Mouse (Mus musculus) heart, embryonic 12.5 days (tissue): ENCODE data around the gene Sprr1b. TPM values are rescaled to one million over a fixed set of nuclear protein-coding genes. Genes with fewer than 3 reads are reported as not detected.
"Not testable (repeated sequence)": the region's sequence is repeated elsewhere in the genome, so short reads cannot be mapped to it uniquely, and the experiment has no call there.

ENCODE experiments used
- ATAC-seq: fragments of 200-750 bp; cut with Nextera tagmentation; 2 replicates; pipeline ENCODE4 v1.8.0; 2017; ENCODE audit warnings: moderate TSS enrichment, moderate library complexity; ENCODE audit not compliant: insufficient number of reproducible peaks, low FRiP score
- H3K27ac ChIP-seq: fragments of 300-500 bp; sonication (generic); 2 replicates; pipeline ENCODE4 v1.5.1; 2016; ENCODE audit warnings: mild to moderate bottlenecking, moderate library complexity; ENCODE audit not compliant: poor library complexity, severe bottlenecking
- H3K27me3 ChIP-seq: fragments of 300-500 bp; sonication (generic); replicated peaks from 2 replicates; pipeline ENCODE4 v1.6.1; 2016; ENCODE audit warnings: mild to moderate bottlenecking, moderate library complexity
- H3K36me3 ChIP-seq: fragments of 300-500 bp; sonication (generic); 2 replicates; pipeline ENCODE4 v1.6.1; 2016; ENCODE audit warnings: mild to moderate bottlenecking, moderate library complexity
- H3K4me1 ChIP-seq: fragments of 300-500 bp; sonication (generic); replicated peaks from 2 replicates; pipeline ENCODE4 v1.6.1; 2016; ENCODE audit warnings: mild to moderate bottlenecking
- H3K4me2 ChIP-seq: fragments of 300-500 bp; sonication (generic); 2 replicates; pipeline ENCODE4 v1.6.1; 2016; ENCODE audit warnings: mild to moderate bottlenecking, moderate library complexity
- H3K4me3 ChIP-seq: fragments of 300-500 bp; sonication (generic); 2 replicates; pipeline ENCODE4 v1.5.1; 2016; ENCODE audit warnings: mild to moderate bottlenecking
- H3K9ac ChIP-seq: fragments of 300-500 bp; sonication (generic); 2 replicates; pipeline ENCODE4 v1.6.1; 2016; ENCODE audit warnings: mild to moderate bottlenecking, moderate library complexity
- H3K9me3 ChIP-seq: fragments of 300-500 bp; sonication (generic); replicated peaks from 2 replicates; pipeline ENCODE4 v1.6.1; 2016; ENCODE audit warnings: mild to moderate bottlenecking, moderate library complexity
- WGBS: fragments of 180-500 bp; shearing (Covaris S2); methylation state at CpG from one replicate; pipeline ENCODE4 v1.1.7; 2016; 5-methylcytosine and 5-hydroxymethylcytosine counted together
- polyA plus RNA-seq: library from polyadenylated mRNA; unstranded; fragments of >200 nt; fragmentation: Nextera tagmentation; extraction: Ambion mirVana; gene quantifications from 2 replicates; pipeline ENCODE4 v1.2.1, GENCODE M21; 2016

Gene Sprr1b
- polyA plus RNA-seq, result not detected in 2 replicates

- Histone ChIP-seq H3K27me3 (no peaks in the 10 kb centered on the region), H3K9me3 (no peaks in the 10 kb centered on the region), H3K36me3 (no peaks in the 10 kb centered on the region), H3K4me3 (no peak within 1 kb of the TSS), H3K27ac (no peak within 1 kb of the TSS), H3K4me1 (no peaks in the 10 kb centered on the region), H3K9ac (no peak within 1 kb of the TSS), H3K4me2 (no peak within 1 kb of the TSS)
- ATAC-seq, result no peak
- 82% methylated on average over 3 of the region's 3 CpGs for WGBS
Measured at GRCm38 (mm10) chr3:92438689-92439088, at the start of gene Sprr1b. TSS of gene Sprr1b (minus strand) at chr3:92438789.

- Histone ChIP-seq H3K4me3 (no peak overlapping the region), H3K36me3 (no peaks in the 10 kb centered on the region), H3K4me1 (no peaks in the 10 kb centered on the region), H3K9ac (no peak overlapping the region), H3K9me3 (no peaks in the 10 kb centered on the region), H3K4me2 (no peak overlapping the region), H3K27ac (no peak overlapping the region), H3K27me3 (no peaks in the 10 kb centered on the region)
- WGBS, result 41% methylated on average over 1 of the region's 1 CpGs
- no peak for ATAC-seq
Measured at GRCm38 (mm10) chr3:92486307-92486706, 47.7 kb upstream of the Sprr1b start.

GRCm38 (mm10) chr3:92485863-92486262, 47.3 kb upstream of the Sprr1b start, which contains the start of gene Sprr1a:
TSS of gene Sprr1a (minus strand) at chr3:92485895.
- Histone ChIP-seq H3K4me1 (no peaks in the 10 kb centered on the region), H3K9ac (no peak within 1 kb of the TSS), H3K9me3 (no peaks in the 10 kb centered on the region), H3K4me2 (no peak within 1 kb of the TSS), H3K27ac (no peak within 1 kb of the TSS), H3K27me3 (no peaks in the 10 kb centered on the region), H3K4me3 (no peak within 1 kb of the TSS), H3K36me3 (no peaks in the 10 kb centered on the region)
- no peak for ATAC-seq

- H3K27me3 ChIP-seq, H3K9me3 ChIP-seq, H3K27ac ChIP-seq, H3K9ac ChIP-seq, H3K4me3 ChIP-seq, H3K36me3 ChIP-seq, H3K4me2 ChIP-seq, ATAC-seq, H3K4me1 ChIP-seq: not testable (repeated sequence)
Measured at GRCm38 (mm10) chr3:92481249-92481648, 42.7 kb upstream of the Sprr1b start.

- Histone ChIP-seq H3K4me3 (no peak overlapping the region), H3K27me3 (no peaks in the 10 kb centered on the region), H3K9me3 (no peaks in the 10 kb centered on the region), H3K9ac (no peak overlapping the region), H3K4me2 (no peak overlapping the region), H3K36me3 (no peaks in the 10 kb centered on the region), H3K27ac (no peak overlapping the region), H3K4me1 (no peaks in the 10 kb centered on the region)
- ATAC-seq, result no peak
- WGBS, result 71% methylated on average over 2 of the region's 2 CpGs
Measured at GRCm38 (mm10) chr3:92470111-92470510, 31.5 kb upstream of the Sprr1b start.

GRCm38 (mm10) chr3:92467424-92467823, 28.8 kb upstream of the Sprr1b start:
- Histone ChIP-seq H3K27me3 (no peaks in the 10 kb centered on the region), H3K9ac (no peak overlapping the region), H3K27ac (no peak overlapping the region), H3K4me2 (no peak overlapping the region), H3K4me1 (no peaks in the 10 kb centered on the region), H3K36me3 (no peaks in the 10 kb centered on the region), H3K9me3 (no peaks in the 10 kb centered on the region), H3K4me3 (no peak overlapping the region)
- ATAC-seq, result no peak

GRCm38 (mm10) chr3:92466576-92466975, 28.0 kb upstream of the Sprr1b start:
- no peaks in the 10 kb centered on the region for H3K4me1 ChIP-seq
- ATAC-seq, result no peak
- no peak overlapping the region for H3K27ac ChIP-seq
- no peak overlapping the region for H3K9ac ChIP-seq
- no peaks in the 10 kb centered on the region for H3K27me3 ChIP-seq
- no peaks in the 10 kb centered on the region for H3K36me3 ChIP-seq
- no peak overlapping the region for H3K4me3 ChIP-seq
- WGBS, result 68% methylated on average over 1 of the region's 1 CpGs
- H3K9me3 ChIP-seq, result no peaks in the 10 kb centered on the region
- H3K4me2 ChIP-seq, result no peak overlapping the region

- Histone ChIP-seq H3K36me3 (no peaks in the 10 kb centered on the region), H3K4me2 (no peak within 1 kb of the TSS), H3K27me3 (no peaks in the 10 kb centered on the region), H3K9me3 (no peaks in the 10 kb centered on the region), H3K9ac (no peak within 1 kb of the TSS), H3K27ac (no peak within 1 kb of the TSS), H3K4me1 (no peaks in the 10 kb centered on the region), H3K4me3 (no peak within 1 kb of the TSS)
- no peak for ATAC-seq
- 57% methylated on average over 2 of the region's 2 CpGs for WGBS
Measured at GRCm38 (mm10) chr3:92458620-92459019, 20.0 kb upstream of the Sprr1b start, which contains the start of gene Sprr3. TSS of gene Sprr3 (minus strand) at chr3:92458720.

- ATAC-seq, result no peak
Measured at GRCm38 (mm10) chr3:92455151-92455550, 16.6 kb upstream of the Sprr1b start.

GRCm38 (mm10) chr3:92440177-92440576, 1.6 kb upstream of the Sprr1b start:
- Histone ChIP-seq H3K4me2 (no peak overlapping the region), H3K36me3 (no peaks in the 10 kb centered on the region), H3K9ac (no peak overlapping the region), H3K27me3 (no peaks in the 10 kb centered on the region), H3K27ac (no peak overlapping the region), H3K4me1 (no peaks in the 10 kb centered on the region), H3K4me3 (no peak overlapping the region), H3K9me3 (no peaks in the 10 kb centered on the region)
- no peak for ATAC-seq
- 80% methylated on average over 3 of the region's 3 CpGs for whole genome bisulfite sequencing

More at GRCm38 (mm10) chr3:92455151-92455550, 16.6 kb upstream of the Sprr1b start:
- H3K4me1 ChIP-seq, result no peaks in the 10 kb centered on the region
- H3K4me2 ChIP-seq, result no peak overlapping the region
- H3K9me3 ChIP-seq, result no peaks in the 10 kb centered on the region
- H3K9ac ChIP-seq, result no peak overlapping the region
- 68% methylated on average over 5 of the region's 5 CpGs for WGBS
- no peaks in the 10 kb centered on the region for H3K27me3 ChIP-seq
- no peak overlapping the region for H3K4me3 ChIP-seq
- H3K27ac ChIP-seq, result no peak overlapping the region
- H3K36me3 ChIP-seq, result no peaks in the 10 kb centered on the region

GRCm38 (mm10) chr3:92432282-92432681, 6.3 kb downstream of the Sprr1b start, which contains the start of gene Sprr2k:
TSS of gene Sprr2k (plus strand) at chr3:92432582.
- no peak for ATAC-seq
- Histone ChIP-seq H3K9ac (no peak within 1 kb of the TSS), H3K27me3 (no peaks in the 10 kb centered on the region), H3K27ac (no peak within 1 kb of the TSS), H3K9me3 (no peaks in the 10 kb centered on the region), H3K4me3 (no peak within 1 kb of the TSS), H3K4me2 (no peak within 1 kb of the TSS), H3K4me1 (no peaks in the 10 kb centered on the region), H3K36me3 (no peaks in the 10 kb centered on the region)
- WGBS, result 76% methylated on average over 2 of the region's 2 CpGs

GRCm38 (mm10) chr3:92429323-92429722, 9.3 kb downstream of the Sprr1b start, which contains the start of gene Gm9774:
TSS of gene Gm9774 (minus strand) at chr3:92429423.
- 84% methylated on average over 6 of the region's 6 CpGs for WGBS
- H3K9me3 ChIP-seq, result no peaks in the 10 kb centered on the region
- H3K27me3 ChIP-seq, result no peaks in the 10 kb centered on the region
- ATAC-seq, result no peak
- no peaks in the 10 kb centered on the region for H3K36me3 ChIP-seq
- no peak within 1 kb of the TSS for H3K9ac ChIP-seq
- no peaks in the 10 kb centered on the region for H3K4me1 ChIP-seq
- no peak within 1 kb of the TSS for H3K4me2 ChIP-seq
- no peak within 1 kb of the TSS for H3K4me3 ChIP-seq
- no peak within 1 kb of the TSS for H3K27ac ChIP-seq
